Mouse (Mus musculus): ENCODE data around the gene Podxl2. TPM values are rescaled to one million over a fixed set of nuclear protein-coding genes. Genes with fewer than 3 reads are reported as not detected.

The Podxl2 gene
- polyA plus RNA-seq, 1 experiment from 2014 or later: 72.3 TPM

- Histone ChIP-seq H3K27me3 (replicated peaks) (no peaks in the 10 kb centered on the region), H3K9me3 (no peaks in the 10 kb centered on the region), H3K4me2 (no peak overlapping the region), H3K27ac (no peak overlapping the region), H3K4me3 (replicated peaks) (no peak overlapping the region), H3K4me1 (no peaks in the 10 kb centered on the region), H3K9ac (no peak overlapping the region), H3K36me3 (peaks cover 76% of the 10 kb centered on the region)
- no peak for ATAC-seq (ENCODE audit: insufficient read depth, low FRiP score, low read depth)
- 91% methylated on average over 12 of the region's 12 CpGs for WGBS
Measured at GRCm38 (mm10) chr6:88885644-88886416, 11.0 kb upstream of the Podxl2 start.

GRCm38 (mm10) chr6:88884690-88885089 is 9.8 kb upstream of the Podxl2 start:
- Histone ChIP-seq H3K27me3 (replicated peaks) (no peaks in the 10 kb centered on the region), H3K4me1 (no peaks in the 10 kb centered on the region), H3K4me2 (no peak overlapping the region), H3K9me3 (no peaks in the 10 kb centered on the region), H3K36me3 (peaks cover 64% of the 10 kb centered on the region), H3K9ac (no peak overlapping the region), H3K4me3 (replicated peaks) (no peak overlapping the region), H3K27ac (no peak overlapping the region)
- 93% methylated on average over 17 of the region's 17 CpGs for WGBS
- ATAC-seq (ENCODE audit: insufficient read depth, low FRiP score, low read depth): no peak

- Histone ChIP-seq H3K27me3 (replicated peaks) (no peaks in the 10 kb centered on the region), H3K9ac (no peak overlapping the region), H3K4me3 (replicated peaks) (no peak overlapping the region), H3K4me2 (no peak overlapping the region), H3K27ac (no peak overlapping the region), H3K4me1 (no peaks in the 10 kb centered on the region), H3K9me3 (no peaks in the 10 kb centered on the region), H3K36me3 (peaks cover 59% of the 10 kb centered on the region)
- no peak for ATAC-seq (ENCODE audit: insufficient read depth, low FRiP score, low read depth)
- 84% methylated on average over 10 of the region's 10 CpGs for WGBS
Measured at GRCm38 (mm10) chr6:88884195-88884594, 9.4 kb upstream of the Podxl2 start.

DNA sequence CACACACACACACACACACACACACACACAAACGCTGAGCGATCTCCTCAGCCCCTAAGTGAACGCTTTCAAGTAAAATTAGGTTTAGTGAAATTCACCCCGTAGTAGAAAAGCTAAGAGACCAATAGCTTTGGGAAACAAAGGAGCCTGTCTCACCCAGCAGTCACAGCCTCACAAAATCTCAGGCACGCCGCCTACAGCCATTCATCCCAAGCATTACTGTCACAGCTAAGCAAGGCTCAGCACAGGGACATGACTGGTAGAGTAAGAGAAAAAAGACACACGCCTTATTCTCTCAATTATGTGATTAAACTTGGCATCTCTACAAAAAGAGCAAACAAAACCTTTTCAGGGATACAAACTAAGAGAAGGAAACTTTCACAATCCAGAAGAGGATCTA is 6.5 kb upstream of the Podxl2 start:
- Histone ChIP-seq H3K4me1 (no peaks in the 10 kb centered on the region), H3K9ac (no peak overlapping the region), H3K27ac (no peak overlapping the region), H3K36me3 (peaks cover 33% of the 10 kb centered on the region), H3K4me3 (replicated peaks) (no peak overlapping the region), H3K4me2 (no peak overlapping the region), H3K27me3 (replicated peaks) (no peaks in the 10 kb centered on the region), H3K9me3 (no peaks in the 10 kb centered on the region)
- WGBS: 85% methylated on average over 7 of the region's 7 CpGs
- ATAC-seq (ENCODE audit: insufficient read depth, low FRiP score, low read depth): no peak

DNA sequence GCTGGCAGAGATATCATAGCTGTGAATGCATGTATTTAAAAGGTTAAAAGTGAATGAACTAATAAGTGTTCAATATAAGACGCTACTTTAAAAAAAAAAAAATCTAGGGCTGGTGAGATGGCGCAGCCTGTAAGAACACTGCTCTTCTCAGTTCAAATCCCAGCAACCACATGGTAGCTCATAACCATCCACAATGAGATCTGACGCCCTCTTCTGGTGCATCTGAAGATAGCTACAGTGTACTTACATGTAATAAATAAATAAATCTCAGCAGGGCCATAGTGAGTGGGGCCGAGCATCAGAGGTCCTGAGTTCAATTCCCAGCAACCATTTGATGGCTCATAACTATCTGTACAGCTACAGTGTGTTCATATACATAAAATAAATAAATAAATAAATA is 4.6 kb upstream of the Podxl2 start:
- Histone ChIP-seq H3K36me3 (peaks cover 15% of the 10 kb centered on the region), H3K9ac (no peak overlapping the region), H3K4me2 (no peak overlapping the region), H3K4me1 (peaks cover 2% of the 10 kb centered on the region; the same call in 1 of the 2 replicates), H3K4me3 (replicated peaks) (no peak overlapping the region), H3K27ac (no peak overlapping the region), H3K9me3 (no peaks in the 10 kb centered on the region), H3K27me3 (replicated peaks) (0 out of 2 replicates have a peak, but pooled peaks cover 6% of the 10 kb centered on the region)
- 61% methylated on average over 4 of the region's 4 CpGs for WGBS
- ATAC-seq (ENCODE audit: insufficient read depth, low FRiP score, low read depth): no peak

GRCm38 (mm10) chr6:88873965-88874867 is 628 bp downstream of the Podxl2 start:
- no peaks in the 10 kb centered on the region for H3K9me3 ChIP-seq
- no peaks in the 10 kb centered on the region for H3K36me3 ChIP-seq
- H3K9ac ChIP-seq: peak overlapping the region; percentile 66
- peaks cover 10% of the 10 kb centered on the region; the same call in 1 of the 2 replicates for H3K27me3 ChIP-seq (replicated peaks)
- H3K4me1 ChIP-seq: peaks cover 10% of the 10 kb centered on the region; the same call in 1 of the 2 replicates
- peak overlapping the region; percentile 98 for H3K4me2 ChIP-seq
- ATAC-seq (ENCODE audit: insufficient read depth, low FRiP score, low read depth): peak; percentile 45
- H3K4me3 ChIP-seq (replicated peaks): peak overlapping the region; percentile 72
- H3K27ac ChIP-seq: no peak overlapping the region
- 3% methylated on average over 69 of the region's 74 CpGs for WGBS

DNA sequence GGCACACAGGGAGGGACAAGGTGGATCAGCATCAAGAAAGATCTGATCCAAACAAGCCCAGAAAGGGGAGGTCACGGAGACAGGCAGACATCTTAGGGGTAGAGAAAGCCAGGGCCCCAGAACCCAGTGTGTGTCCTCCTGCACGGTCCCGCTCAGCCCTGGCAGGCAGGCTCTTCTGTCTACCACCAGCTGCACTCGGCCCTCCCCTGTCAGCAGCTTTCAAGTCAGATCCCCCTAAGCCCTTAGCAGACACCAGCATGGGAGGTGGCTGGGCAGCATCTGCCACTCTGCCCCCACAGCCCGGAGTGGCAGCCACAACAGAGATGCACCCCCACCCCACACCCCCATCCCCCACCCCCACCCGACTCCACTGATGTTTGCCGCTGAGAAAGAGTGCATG is 2.0 kb downstream of the Podxl2 start:
- ATAC-seq (ENCODE audit: insufficient read depth, low FRiP score, low read depth): no peak
- 50% methylated on average over 7 of the region's 7 CpGs for WGBS

DNA sequence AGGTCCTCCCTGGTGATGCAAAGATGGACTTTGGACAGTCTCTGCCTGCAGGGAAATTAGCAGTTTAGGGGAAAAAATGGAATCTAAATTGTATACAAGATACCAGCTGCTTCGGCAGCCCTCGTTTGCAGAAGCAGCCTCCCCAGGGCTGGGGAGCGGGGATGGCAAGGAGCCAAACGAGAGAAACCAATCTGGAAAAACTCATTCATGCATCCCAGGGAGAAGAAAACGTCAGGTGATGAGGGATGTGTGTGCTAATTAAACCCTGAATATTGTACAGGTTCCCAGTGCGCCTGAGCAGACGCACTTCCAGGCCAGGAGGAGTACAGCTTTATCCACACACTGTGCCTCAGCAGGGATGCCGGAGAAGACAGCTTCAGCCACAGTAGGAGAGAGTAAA is 3.3 kb downstream of the Podxl2 start:
- H3K4me1 ChIP-seq: peaks cover 10% of the 10 kb centered on the region; the same call in 1 of the 2 replicates
- H3K4me2 ChIP-seq: peak overlapping the region; percentile 10; the same call in 1 of the 2 replicates
- H3K27me3 ChIP-seq (replicated peaks): peaks cover 10% of the 10 kb centered on the region; the same call in 1 of the 2 replicates
- no peaks in the 10 kb centered on the region for H3K36me3 ChIP-seq
- ATAC-seq (ENCODE audit: insufficient read depth, low FRiP score, low read depth): no peak
- H3K27ac ChIP-seq: peak overlapping the region; percentile 40; the same call in 1 of the 2 replicates
- H3K9ac ChIP-seq: no peak overlapping the region
- WGBS: 32% methylated on average over 8 of the region's 8 CpGs
- H3K9me3 ChIP-seq: no peaks in the 10 kb centered on the region
- H3K4me3 ChIP-seq (replicated peaks): no peak overlapping the region

More for the DNA sequence above, 2.0 kb downstream of the Podxl2 start:
- Histone ChIP-seq H3K9me3 (no peaks in the 10 kb centered on the region), H3K4me2 (no peak overlapping the region), H3K27me3 (replicated peaks) (peaks cover 10% of the 10 kb centered on the region; the same call in 1 of the 2 replicates), H3K36me3 (no peaks in the 10 kb centered on the region), H3K4me3 (replicated peaks) (no peak overlapping the region), H3K4me1 (peaks cover 10% of the 10 kb centered on the region; the same call in 1 of the 2 replicates), H3K9ac (no peak overlapping the region), H3K27ac (no peak overlapping the region)

DNA sequence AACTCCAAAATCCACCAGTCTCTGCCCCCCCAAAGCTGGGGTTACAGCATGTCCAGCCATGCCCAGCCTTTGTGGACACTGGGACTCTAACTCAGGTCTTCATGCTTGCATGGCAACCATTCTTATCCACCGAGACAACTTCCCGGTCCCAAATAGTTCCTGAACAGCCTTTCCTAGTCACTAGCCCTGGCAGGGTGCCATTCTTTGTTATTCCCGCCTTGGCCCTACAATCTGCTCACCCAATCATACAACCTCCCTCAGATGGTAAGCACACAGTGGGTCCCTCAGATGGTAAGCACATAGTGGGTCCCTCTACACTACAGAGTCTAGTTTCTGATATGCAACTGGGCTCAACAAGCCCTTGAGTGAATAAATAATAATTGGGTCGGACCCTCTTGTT is 4.2 kb downstream of the Podxl2 start:
- peaks cover 10% of the 10 kb centered on the region; the same call in 1 of the 2 replicates for H3K4me1 ChIP-seq
- no peak overlapping the region for H3K4me2 ChIP-seq
- H3K9me3 ChIP-seq: no peaks in the 10 kb centered on the region
- peaks cover 9% of the 10 kb centered on the region; the same call in 1 of the 2 replicates for H3K27me3 ChIP-seq (replicated peaks)
- no peak overlapping the region for H3K4me3 ChIP-seq (replicated peaks)
- H3K27ac ChIP-seq: no peak overlapping the region
- no peak overlapping the region for H3K9ac ChIP-seq
- WGBS: 62% methylated on average over 4 of the region's 4 CpGs
- H3K36me3 ChIP-seq: no peaks in the 10 kb centered on the region
- no peak for ATAC-seq (ENCODE audit: insufficient read depth, low FRiP score, low read depth)

DNA sequence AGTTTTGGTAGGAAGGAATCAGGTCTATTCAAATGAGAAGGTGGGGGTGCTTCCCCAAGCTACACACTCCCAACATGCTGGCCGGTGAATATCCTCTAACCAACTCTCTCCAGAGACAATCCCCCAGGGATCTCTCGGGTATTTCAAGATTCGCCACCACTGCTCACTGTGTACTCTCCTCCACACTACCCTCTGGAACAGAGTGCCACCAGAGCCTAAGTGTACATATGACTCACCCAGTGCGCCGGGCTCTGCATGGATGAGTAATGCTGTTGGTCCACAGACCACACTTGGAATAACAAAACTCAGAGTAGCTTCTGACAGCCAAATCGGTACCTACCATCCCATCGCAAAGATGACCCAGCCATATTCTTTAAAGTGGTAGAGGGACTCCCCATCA is 5.4 kb downstream of the Podxl2 start:
- Histone ChIP-seq H3K4me3 (replicated peaks) (no peak overlapping the region), H3K4me1 (0 out of 2 replicates have a peak, but pooled peaks cover 8% of the 10 kb centered on the region), H3K9ac (no peak overlapping the region), H3K36me3 (no peaks in the 10 kb centered on the region), H3K27me3 (replicated peaks) (peaks cover 4% of the 10 kb centered on the region; the same call in 1 of the 2 replicates), H3K9me3 (no peaks in the 10 kb centered on the region), H3K4me2 (no peak overlapping the region), H3K27ac (no peak overlapping the region)
- no peak for ATAC-seq (ENCODE audit: insufficient read depth, low FRiP score, low read depth)
- 85% methylated on average over 7 of the region's 7 CpGs for WGBS

DNA sequence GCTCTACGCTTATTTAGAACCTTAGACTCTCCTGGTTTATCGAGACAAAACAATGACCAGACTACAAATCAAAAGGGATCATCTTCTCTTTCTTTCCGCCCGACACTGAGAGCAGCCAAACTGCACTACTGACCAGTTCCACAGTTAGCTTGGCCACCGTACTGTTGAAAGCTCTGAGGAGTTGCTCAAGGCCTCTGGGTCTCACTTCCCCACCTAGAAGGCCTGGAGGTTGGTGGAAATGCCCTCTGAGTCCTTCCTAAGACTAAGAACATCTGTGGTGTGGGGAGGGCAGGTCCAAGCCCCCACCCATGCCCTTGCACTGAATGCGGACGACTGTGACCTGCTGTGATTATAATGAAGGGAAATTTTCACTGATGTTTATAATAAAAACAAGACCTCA is 9.1 kb downstream of the Podxl2 start:
- H3K4me1 ChIP-seq: no peaks in the 10 kb centered on the region
- no peaks in the 10 kb centered on the region for H3K9me3 ChIP-seq
- H3K4me3 ChIP-seq (replicated peaks): no peak overlapping the region
- no peak for ATAC-seq (ENCODE audit: insufficient read depth, low FRiP score, low read depth)
- H3K4me2 ChIP-seq: no peak overlapping the region
- no peaks in the 10 kb centered on the region for H3K27me3 ChIP-seq (replicated peaks)
- WGBS: 82% methylated on average over 7 of the region's 7 CpGs
- H3K27ac ChIP-seq: no peak overlapping the region
- no peak overlapping the region for H3K9ac ChIP-seq
- H3K36me3 ChIP-seq: peaks cover 5% of the 10 kb centered on the region; the same call in 1 of the 2 replicates
